Mouse (Mus musculus) kidney, postnatal 0 days (tissue): ENCODE data around the gene Mrps35. TPM values are rescaled to one million over a fixed set of nuclear protein-coding genes. Genes with fewer than 3 reads are reported as not detected.

Experiments
- ATAC-seq: fragments of 200-750 bp; cut with Nextera tagmentation; replicated peaks from 2 replicates; pipeline ENCODE4 v1.8.0; 2017; ENCODE audit warnings: low read depth, moderate number of reproducible peaks, moderate TSS enrichment, moderate library complexity; ENCODE audit not compliant: low FRiP score
- DNase-seq: peaks from one replicate; pipeline ENCODE4 v3.0.0-alpha.2; 2016; ENCODE audit warnings: low spot score
- H3K27ac ChIP-seq: fragments of 300-500 bp; sonication (generic); 2 replicates; pipeline ENCODE4 v1.5.1; 2014; ENCODE audit warnings: mild to moderate bottlenecking
- H3K27me3 ChIP-seq: fragments of 300-500 bp; sonication (generic); 2 replicates; pipeline ENCODE4 v1.6.1; 2014; ENCODE audit warnings: low read length, mixed read lengths; ENCODE audit not compliant: insufficient read depth
- H3K36me3 ChIP-seq: fragments of 300-500 bp; sonication (generic); 2 replicates; pipeline ENCODE4 v1.6.1; 2014; ENCODE audit warnings: low read length, mixed read lengths; ENCODE audit not compliant: insufficient read depth
- H3K4me1 ChIP-seq: fragments of 300-500 bp; sonication (generic); replicated peaks from 2 replicates; pipeline ENCODE4 v1.6.1; 2014; ENCODE audit warnings: antibody characterized with exemption, low read length, mixed read lengths; ENCODE audit not compliant: insufficient read depth
- H3K4me2 ChIP-seq: fragments of 300-500 bp; sonication (generic); 2 replicates; pipeline ENCODE4 v1.6.1; 2014; ENCODE audit warnings: mild to moderate bottlenecking, low read length, moderate library complexity, mixed read lengths
- H3K4me3 ChIP-seq: fragments of 300-500 bp; sonication (generic); replicated peaks from 2 replicates; pipeline ENCODE4 v1.5.1; 2014; ENCODE audit warnings: low read depth, low read length
- H3K9ac ChIP-seq: fragments of 300-500 bp; sonication (generic); 2 replicates; pipeline ENCODE4 v1.6.1; 2014; ENCODE audit warnings: low read depth, low read length
- H3K9me3 ChIP-seq: fragments of 300-500 bp; sonication (generic); replicated peaks from 2 replicates; pipeline ENCODE4 v1.6.1; 2016; ENCODE audit warnings: low read length, inconsistent platforms, mixed read lengths
- CTCF ChIP-seq: IDR thresholded peaks from 2 replicates; pipeline ENCODE4 v1.5.1; 2016; ENCODE audit warnings: antibody characterized with exemption, low read depth, mild to moderate bottlenecking, moderate library complexity
- WGBS: fragments of 180-500 bp; shearing (Covaris S2); extraction: QIAGEN DNeasy Blood & Tissue Kit; methylation state at CpG from one replicate; pipeline ENCODE4 v1.1.7; 2014; 5-methylcytosine and 5-hydroxymethylcytosine counted together
- polyA plus RNA-seq: library from polyadenylated mRNA; unstranded; fragments of >200 nt; fragmentation: Nextera tagmentation; extraction: Ambion mirVana; gene quantifications from 2 replicates; pipeline ENCODE4 v1.2.1, GENCODE M21; 2015

Mrps35 gene
- polyA plus RNA-seq, 1 experiment from 2014 or later = 139 TPM

DNA sequence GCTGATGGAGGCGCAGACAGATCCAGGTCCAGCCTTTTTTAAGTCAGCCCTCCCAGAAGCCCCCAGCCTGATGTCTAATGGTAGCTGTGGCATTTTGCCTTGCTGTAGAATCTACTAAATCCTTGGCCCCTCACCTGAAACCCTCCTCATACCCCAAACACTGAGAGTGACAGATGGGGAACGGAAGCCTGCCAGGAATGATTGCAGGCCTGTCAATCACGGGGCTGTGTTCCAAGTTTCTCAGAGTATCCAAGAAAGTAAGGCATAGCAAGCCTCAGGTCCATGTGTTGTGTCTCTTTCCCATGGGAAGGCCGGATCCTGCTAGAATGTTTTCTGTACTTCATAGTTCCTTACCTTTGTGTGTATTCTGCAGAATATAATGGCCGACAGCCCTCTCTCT is 47.6 kb downstream of the Mrps35 start:
- no peak overlapping the region for H3K9ac ChIP-seq
- H3K4me2 ChIP-seq = no peak overlapping the region
- no peaks in the 10 kb centered on the region for H3K9me3 ChIP-seq
- no peak overlapping the region for H3K4me3 ChIP-seq
- TF ChIP-seq CTCF = no peak
- H3K4me1 ChIP-seq = peaks cover 8% of the 10 kb centered on the region; the same call in 1 of the 2 replicates
- no peak overlapping the region for H3K27ac ChIP-seq
- DNase-seq = no peak
- 84% methylated on average over 5 of the region's 5 CpGs for WGBS
- ATAC-seq = no peak
- H3K27me3 ChIP-seq = no peaks in the 10 kb centered on the region
- no peaks in the 10 kb centered on the region for H3K36me3 ChIP-seq

- Histone ChIP-seq H3K4me2 (peak within 1 kb of the TSS; percentile 99), H3K36me3 (no peaks in the 10 kb centered on the region), H3K9ac (peak within 1 kb of the TSS; percentile 79), H3K27me3 (no peaks in the 10 kb centered on the region), H3K4me1 (peaks cover 8% of the 10 kb centered on the region; the same call in 1 of the 2 replicates), H3K9me3 (no peaks in the 10 kb centered on the region), H3K4me3 (peak within 1 kb of the TSS; percentile 84), H3K27ac (peak within 1 kb of the TSS; percentile 83)
- under 1% methylated on average over 95 of the region's 99 CpGs for WGBS
- peak; percentile 87 for ATAC-seq
- DNase-seq = peak; percentile 82
- TF ChIP-seq CTCF = no peak
Observed at GRCm38 (mm10) chr6:147091136-147092120, 48.9 kb downstream of the Mrps35 start, which contains the start of gene Klhl42. TSS of gene Klhl42 (plus strand) at chr6:147091379.

GRCm38 (mm10) chr6:147092136-147092535 is 49.6 kb downstream of the Mrps35 start:
- Histone ChIP-seq H3K4me3 (peak overlapping the region; percentile 84), H3K27ac (peak overlapping the region; percentile 83), H3K27me3 (no peaks in the 10 kb centered on the region), H3K4me2 (peak overlapping the region; percentile 99), H3K9me3 (no peaks in the 10 kb centered on the region), H3K36me3 (no peaks in the 10 kb centered on the region), H3K9ac (peak overlapping the region; percentile 79), H3K4me1 (peaks cover 8% of the 10 kb centered on the region; the same call in 1 of the 2 replicates)
- no peak for TF ChIP-seq CTCF
- 2% methylated on average over 15 of the region's 15 CpGs for WGBS
- ATAC-seq (no peak), DNase-seq (no peak)

GRCm38 (mm10) chr6:147094771-147095170 is 52.2 kb downstream of the Mrps35 start:
- Histone ChIP-seq H3K9ac (no peak overlapping the region), H3K4me3 (no peak overlapping the region), H3K4me1 (peaks cover 8% of the 10 kb centered on the region), H3K27ac (no peak overlapping the region), H3K36me3 (no peaks in the 10 kb centered on the region), H3K4me2 (no peak overlapping the region), H3K27me3 (no peaks in the 10 kb centered on the region), H3K9me3 (no peaks in the 10 kb centered on the region)
- no peak for DNase-seq
- no peak for TF ChIP-seq CTCF
- no peak for ATAC-seq
- 83% methylated on average over 7 of the region's 7 CpGs for WGBS

DNA sequence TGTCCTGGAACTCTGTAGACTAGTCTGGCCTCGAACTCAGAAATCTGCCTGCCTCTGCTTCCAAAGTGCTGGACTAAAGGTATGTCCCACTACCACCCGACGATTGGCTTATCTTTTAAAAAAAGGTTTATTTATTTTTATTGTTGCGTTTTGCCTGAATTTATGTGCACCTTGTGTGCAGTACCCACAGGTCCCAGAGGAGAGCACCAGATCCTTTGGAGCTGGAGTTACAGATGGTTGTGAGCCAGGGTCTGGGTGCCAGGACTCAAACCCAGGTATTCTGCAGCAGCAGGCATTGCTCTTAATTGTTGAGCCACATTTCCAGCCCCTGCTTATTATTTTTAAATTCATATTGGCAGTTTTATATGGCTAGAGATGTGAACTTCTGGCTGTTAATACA is 53.5 kb downstream of the Mrps35 start:
- peaks cover 8% of the 10 kb centered on the region for H3K4me1 ChIP-seq
- no peak overlapping the region for H3K4me2 ChIP-seq
- H3K27ac ChIP-seq = no peak overlapping the region
- no peak overlapping the region for H3K9ac ChIP-seq
- WGBS = 95% methylated on average over 4 of the region's 4 CpGs
- 0 out of 2 replicates have a peak, but pooled peaks have one; percentile 5 for TF ChIP-seq CTCF
- ATAC-seq (no peak), DNase-seq (no peak)
- no peaks in the 10 kb centered on the region for H3K27me3 ChIP-seq
- no peak overlapping the region for H3K4me3 ChIP-seq
- H3K9me3 ChIP-seq = no peaks in the 10 kb centered on the region
- H3K36me3 ChIP-seq = no peaks in the 10 kb centered on the region

DNA sequence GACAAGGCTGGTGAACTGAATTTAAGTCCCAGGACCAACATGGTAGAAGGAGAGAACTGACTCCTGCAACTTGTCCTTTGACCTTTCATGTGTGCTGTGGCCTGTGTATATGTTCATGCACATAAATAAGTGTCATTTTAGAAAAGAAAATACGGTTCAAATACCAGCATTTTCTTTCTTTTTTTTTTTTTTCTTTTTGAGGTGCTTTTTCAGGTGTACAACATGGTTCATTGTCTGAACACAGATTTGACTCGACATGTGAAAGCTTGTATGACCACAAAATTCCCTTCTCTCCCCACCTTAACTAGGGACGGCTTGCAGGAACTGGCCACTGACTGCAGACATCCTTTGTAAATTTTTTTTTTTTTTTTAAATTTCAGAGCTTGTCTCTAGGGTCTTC is 54.4 kb downstream of the Mrps35 start:
- 81% methylated on average over 3 of the region's 3 CpGs for WGBS
- ATAC-seq = no peak
- H3K9me3 ChIP-seq = no peaks in the 10 kb centered on the region
- H3K9ac ChIP-seq = no peak overlapping the region
- no peak overlapping the region for H3K4me3 ChIP-seq
- no peak for TF ChIP-seq CTCF
- 0 out of 2 replicates have a peak, but pooled peaks cover 4% of the 10 kb centered on the region for H3K36me3 ChIP-seq
- H3K4me2 ChIP-seq = no peak overlapping the region
- peaks cover 8% of the 10 kb centered on the region for H3K4me1 ChIP-seq
- no peak overlapping the region for H3K27ac ChIP-seq
- no peak for DNase-seq
- no peaks in the 10 kb centered on the region for H3K27me3 ChIP-seq
